Mouse (Mus musculus): ENCODE data around the gene Lrmp. TPM values are rescaled to one million over a fixed set of nuclear protein-coding genes. Genes with fewer than 3 reads are reported as not detected.

The Lrmp gene
- total and polyA plus RNA-seq, 2 experiments from 2014 or later, result 0.54 to 1.7 TPM

DNA sequence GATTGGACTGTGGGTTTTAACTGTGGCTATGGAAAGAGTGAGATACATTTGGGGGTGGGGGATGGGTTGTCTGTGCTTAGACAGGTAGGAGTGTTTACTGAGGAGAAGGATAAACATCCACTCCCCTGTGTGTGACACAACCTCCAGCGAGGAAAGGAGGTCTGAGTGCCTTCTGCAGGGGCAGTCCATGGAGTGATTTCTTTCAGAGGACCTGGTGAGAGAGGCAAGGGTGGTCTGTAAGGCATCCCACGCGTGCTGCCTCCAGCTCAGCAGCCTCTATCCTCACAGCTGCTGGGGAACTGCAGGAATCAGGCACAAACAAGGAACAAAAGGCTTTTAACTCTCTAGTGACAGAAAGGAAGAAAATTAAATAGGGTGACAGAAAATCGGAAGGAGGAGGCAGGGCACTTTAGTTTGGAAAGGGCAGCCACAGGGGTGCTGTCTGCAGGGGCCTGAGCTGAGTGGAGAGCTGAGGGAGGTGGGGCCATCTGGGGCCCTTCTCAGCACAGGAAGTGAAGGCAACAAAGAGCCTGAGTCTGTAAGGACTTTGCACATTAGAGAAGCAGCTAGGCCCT is 732 bp downstream of the Lrmp start:
- ATAC-seq (peak; percentile 61; the same call in 1 of the 2 replicates), DNase-seq (ENCODE audit: low spot score) (no peak)
- Histone ChIP-seq H3K9me3 (ENCODE audit: low read length) (no peaks in the 10 kb centered on the region), H3K4me2 (ENCODE audit: low read depth, low read length) (no peak overlapping the region), H3K4me1 (ENCODE audit: insufficient read depth, low read length) (no peaks in the 10 kb centered on the region), H3K27me3 (ENCODE audit: insufficient read depth, low read length) (no peaks in the 10 kb centered on the region), H3K4me3 (ENCODE audit: low read length) (no peak overlapping the region), H3K36me3 (ENCODE audit: insufficient read depth, low read length) (no peaks in the 10 kb centered on the region), H3K9ac (replicated peaks; ENCODE audit: low read length) (no peak overlapping the region), H3K27ac (no peak overlapping the region)
- 10% methylated on average over 4 of the region's 4 CpGs for WGBS
- TF ChIP-seq CTCF (IDR thresholded peaks at IDR 0.05; ENCODE audit: low read depth), result no peak

DNA sequence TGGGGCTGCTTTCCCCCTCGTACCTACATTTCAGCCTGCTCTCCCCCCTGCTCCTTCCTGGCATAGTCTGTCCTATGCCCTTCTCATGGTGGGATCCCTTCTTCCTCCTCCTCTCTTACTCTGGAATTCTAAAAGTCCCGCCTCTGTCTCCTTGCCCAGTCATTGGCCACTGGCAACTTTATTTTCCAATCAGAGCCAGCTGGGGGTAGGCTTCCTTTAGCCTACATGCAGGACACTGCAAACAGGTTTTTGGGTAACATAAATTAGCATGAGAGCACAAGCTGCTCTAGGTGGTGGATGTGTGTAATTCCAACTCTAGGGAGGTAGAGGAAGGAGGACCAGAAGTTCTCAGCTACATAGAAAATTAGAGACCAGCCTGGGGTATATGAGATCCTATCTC is 4.6 kb downstream of the Lrmp start:
- ATAC-seq, result no peak
- H3K4me2 ChIP-seq (ENCODE audit: low read depth, low read length), result no peak overlapping the region
- no peak overlapping the region for H3K9ac ChIP-seq (replicated peaks; ENCODE audit: low read length)
- no peak overlapping the region for H3K4me3 ChIP-seq (ENCODE audit: low read length)
- no peak overlapping the region for H3K27ac ChIP-seq
- H3K36me3 ChIP-seq (ENCODE audit: insufficient read depth, low read length), result no peaks in the 10 kb centered on the region
- no peak for TF ChIP-seq CTCF (IDR thresholded peaks at IDR 0.05; ENCODE audit: low read depth)
- DNase-seq (ENCODE audit: low spot score), result no peak
- no peaks in the 10 kb centered on the region for H3K27me3 ChIP-seq (ENCODE audit: insufficient read depth, low read length)
- 75% methylated on average over 2 of the region's 2 CpGs for WGBS
- H3K4me1 ChIP-seq (ENCODE audit: insufficient read depth, low read length), result no peaks in the 10 kb centered on the region
- H3K9me3 ChIP-seq (ENCODE audit: low read length), result no peaks in the 10 kb centered on the region

DNA sequence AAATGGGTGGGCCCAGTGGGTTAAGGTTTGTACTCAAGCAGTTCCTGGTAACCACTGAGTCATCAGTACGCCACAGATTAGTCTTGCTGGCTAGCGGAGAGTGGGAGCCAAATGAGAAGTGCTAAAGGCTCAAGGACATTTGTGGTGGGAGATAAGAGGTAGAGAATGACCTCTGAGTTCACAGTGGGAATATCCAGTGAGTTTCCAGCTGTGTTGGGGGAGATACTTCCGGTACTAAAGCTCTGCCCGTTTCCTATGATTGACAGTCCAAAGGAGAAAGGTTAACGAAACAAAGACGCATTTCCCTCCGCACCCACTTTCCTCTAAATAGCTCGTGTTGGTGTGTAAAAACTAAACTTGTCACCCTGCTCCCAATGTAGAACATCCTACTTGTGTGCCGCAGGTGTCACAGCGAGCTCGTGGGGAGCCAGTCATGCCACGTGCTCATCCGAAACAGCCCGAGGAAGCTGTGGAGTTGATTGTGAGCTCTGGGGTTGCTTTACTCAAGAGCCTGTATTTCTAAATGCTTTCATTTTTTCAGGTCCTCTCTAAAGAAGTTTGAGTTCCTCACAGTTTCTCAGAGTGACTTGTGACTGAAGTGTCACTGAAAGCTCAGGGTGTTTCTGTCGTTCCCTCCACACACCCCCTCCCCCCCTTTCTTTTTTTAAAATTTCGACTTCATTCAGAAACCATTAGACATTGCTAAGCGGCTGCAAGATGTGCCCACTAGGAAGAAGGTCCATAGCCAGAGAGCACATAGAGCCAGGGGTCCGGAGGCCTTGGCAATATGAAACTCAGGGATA is 5.5 kb downstream of the Lrmp start:
- Histone ChIP-seq H3K4me3 (ENCODE audit: low read length) (no peak overlapping the region), H3K27ac (no peak overlapping the region)

DNA sequence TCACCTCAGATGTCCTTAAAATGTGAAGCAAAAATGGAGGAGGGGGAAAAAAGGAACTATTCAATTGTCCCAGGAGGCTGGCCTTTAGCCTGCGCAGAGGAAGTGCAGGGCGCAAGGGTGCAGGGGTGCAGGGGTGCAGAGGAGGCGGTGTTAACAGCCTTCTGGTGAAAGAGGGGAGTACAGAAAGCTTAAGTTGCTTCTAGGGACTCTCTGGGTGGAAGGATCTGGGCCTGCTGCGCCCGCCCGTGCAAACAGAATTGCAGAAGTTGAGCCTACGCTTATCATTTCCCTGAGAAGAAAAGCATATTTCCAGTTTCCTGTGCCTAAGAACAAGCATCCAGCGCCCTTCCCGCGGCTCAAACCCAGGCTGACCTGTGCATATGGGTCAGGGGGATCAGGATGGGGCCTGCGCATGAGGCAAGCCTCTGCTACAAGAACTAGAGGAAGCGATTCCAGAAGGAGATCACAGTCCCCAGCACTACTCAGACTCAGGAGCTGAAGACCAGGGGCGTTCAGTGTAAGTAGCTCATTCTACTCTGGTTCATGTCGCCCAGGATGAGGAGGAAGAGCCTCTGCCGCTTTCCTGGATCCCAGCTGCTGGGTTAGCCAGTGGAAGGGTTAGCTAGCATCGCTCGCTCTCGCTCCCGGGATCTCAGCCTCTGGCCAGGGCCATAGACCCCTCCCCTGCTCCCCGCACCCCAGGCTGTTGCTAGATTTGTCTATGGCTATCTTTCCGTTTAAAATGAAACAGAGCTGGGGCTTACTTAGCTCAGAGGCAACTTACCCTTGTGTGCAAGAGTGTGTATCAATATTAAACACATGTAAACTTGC is 6.4 kb downstream of the Lrmp start:
- no peak for DNase-seq (ENCODE audit: low spot score)
- H3K36me3 ChIP-seq (ENCODE audit: insufficient read depth, low read length), result no peaks in the 10 kb centered on the region
- H3K4me3 ChIP-seq (ENCODE audit: low read length), result no peak overlapping the region
- H3K4me1 ChIP-seq (ENCODE audit: insufficient read depth, low read length), result no peaks in the 10 kb centered on the region
- no peak for ATAC-seq
- no peaks in the 10 kb centered on the region for H3K27me3 ChIP-seq (ENCODE audit: insufficient read depth, low read length)
- no peak for TF ChIP-seq CTCF (IDR thresholded peaks at IDR 0.05; ENCODE audit: low read depth)
- no peak overlapping the region for H3K4me2 ChIP-seq (ENCODE audit: low read depth, low read length)
- H3K9me3 ChIP-seq (ENCODE audit: low read length), result no peaks in the 10 kb centered on the region
- no peak overlapping the region for H3K27ac ChIP-seq
- no peak overlapping the region for H3K9ac ChIP-seq (replicated peaks; ENCODE audit: low read length)
- WGBS, result 61% methylated on average over 21 of the region's 21 CpGs

More for the DNA sequence above, 5.5 kb downstream of the Lrmp start:
- no peak for TF ChIP-seq CTCF (IDR thresholded peaks at IDR 0.05; ENCODE audit: low read depth)
- H3K9me3 ChIP-seq (ENCODE audit: low read length), result no peaks in the 10 kb centered on the region
- WGBS, result 57% methylated on average over 18 of the region's 18 CpGs
- no peak for ATAC-seq
- no peaks in the 10 kb centered on the region for H3K27me3 ChIP-seq (ENCODE audit: insufficient read depth, low read length)
- H3K4me2 ChIP-seq (ENCODE audit: low read depth, low read length), result no peak overlapping the region
- H3K4me1 ChIP-seq (ENCODE audit: insufficient read depth, low read length), result no peaks in the 10 kb centered on the region
- no peak overlapping the region for H3K9ac ChIP-seq (replicated peaks; ENCODE audit: low read length)
- no peaks in the 10 kb centered on the region for H3K36me3 ChIP-seq (ENCODE audit: insufficient read depth, low read length)
- no peak for DNase-seq (ENCODE audit: low spot score)

DNA sequence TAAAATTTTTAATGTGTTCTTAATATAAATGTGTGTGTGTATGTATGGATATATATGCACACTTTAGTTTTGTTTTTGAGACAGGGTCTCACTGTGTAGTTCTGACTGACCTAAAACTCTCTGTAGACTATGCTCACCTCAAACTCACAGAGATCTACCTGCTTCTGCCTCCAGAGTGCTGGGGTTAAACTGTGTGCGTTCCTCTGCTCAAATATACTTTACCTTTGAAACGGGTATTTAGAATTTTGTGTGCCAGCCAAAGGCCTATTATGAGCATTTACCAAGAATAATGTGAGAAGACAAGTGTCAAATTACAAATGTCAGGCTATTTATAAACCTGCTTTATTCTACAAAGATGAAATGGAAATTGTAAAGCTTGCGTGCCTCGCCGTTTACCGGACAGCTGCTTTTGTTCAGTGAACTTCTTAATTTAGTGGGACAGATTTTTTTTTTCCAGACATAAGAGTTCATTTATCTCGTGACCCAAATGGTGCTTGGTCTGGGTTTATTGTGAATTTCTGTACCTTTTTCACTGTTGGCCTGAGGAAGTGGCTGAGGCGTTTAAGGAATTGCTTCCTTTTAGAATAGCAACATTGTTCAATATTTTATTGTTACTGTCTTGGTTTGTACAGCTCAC is 7.1 kb downstream of the Lrmp start:
- Histone ChIP-seq H3K9me3 (ENCODE audit: low read length) (no peaks in the 10 kb centered on the region), H3K36me3 (ENCODE audit: insufficient read depth, low read length) (no peaks in the 10 kb centered on the region), H3K4me1 (ENCODE audit: insufficient read depth, low read length) (no peaks in the 10 kb centered on the region), H3K27me3 (ENCODE audit: insufficient read depth, low read length) (no peaks in the 10 kb centered on the region), H3K9ac (replicated peaks; ENCODE audit: low read length) (no peak overlapping the region), H3K4me2 (ENCODE audit: low read depth, low read length) (no peak overlapping the region), H3K4me3 (ENCODE audit: low read length) (no peak overlapping the region), H3K27ac (no peak overlapping the region)
- no peak for ATAC-seq
- no peak for TF ChIP-seq CTCF (IDR thresholded peaks at IDR 0.05; ENCODE audit: low read depth)
- WGBS, result 46% methylated on average over 8 of the region's 8 CpGs
- no peak for DNase-seq (ENCODE audit: low spot score)

Measured in hindbrain, postnatal 0 days (tissue).